Mouse (Mus musculus) limb, embryonic 11.5 days (tissue): ENCODE data around the gene Nr2e3. TPM values are rescaled to one million over a fixed set of nuclear protein-coding genes. Genes with fewer than 3 reads are reported as not detected.
A peak's percentile ranks its signal among the peaks of the same experiment; 100 is the strongest.
"Not testable (repeated sequence)": the region's sequence is repeated elsewhere in the genome, so short reads cannot be mapped to it uniquely, and the experiment has no call there.

Experiments
- ATAC-seq: fragments of 200-750 bp; cut with Nextera tagmentation; 2 replicates; pipeline ENCODE4 v1.8.0; 2017; ENCODE audit warnings: low read depth; ENCODE audit not compliant: insufficient number of reproducible peaks, low FRiP score, low TSS enrichment
- DNase-seq: peaks from one replicate; pipeline ENCODE4 v3.0.0-alpha.2; 2015; ENCODE audit warnings: low spot score
- H3K27ac ChIP-seq: fragments of 300-500 bp; sonication (generic); replicated peaks from 2 replicates; pipeline ENCODE4 v1.5.1; 2014; ENCODE audit warnings: low read depth, mild to moderate bottlenecking, low read length
- H3K27me3 ChIP-seq: fragments of 300-500 bp; sonication (generic); 2 replicates; pipeline ENCODE4 v1.6.1; 2014; ENCODE audit warnings: mild to moderate bottlenecking, low read length, mixed read lengths; ENCODE audit not compliant: control insufficient read depth, insufficient read depth
- H3K36me3 ChIP-seq: fragments of 300-500 bp; sonication (generic); 2 replicates; pipeline ENCODE4 v1.6.1; 2014; ENCODE audit warnings: mild to moderate bottlenecking, low read length, moderate library complexity, mixed read lengths; ENCODE audit not compliant: control insufficient read depth, insufficient read depth
- H3K4me1 ChIP-seq: fragments of 300-500 bp; sonication (generic); 2 replicates; pipeline ENCODE4 v1.6.1; 2014; ENCODE audit warnings: low read length, mixed read lengths; ENCODE audit not compliant: control insufficient read depth, insufficient read depth
- H3K4me2 ChIP-seq: fragments of 300-500 bp; sonication (generic); 2 replicates; pipeline ENCODE4 v1.6.1; 2014; ENCODE audit warnings: low read depth, mild to moderate bottlenecking, moderate library complexity; ENCODE audit not compliant: severe bottlenecking
- H3K4me3 ChIP-seq: fragments of 300-500 bp; sonication (generic); 2 replicates; pipeline ENCODE4 v1.5.1; 2014; ENCODE audit warnings: low read depth, low read length
- H3K9ac ChIP-seq: fragments of 300-500 bp; sonication (generic); 2 replicates; pipeline ENCODE4 v1.6.1; 2014; ENCODE audit warnings: mild to moderate bottlenecking, low read length
- H3K9me3 ChIP-seq: fragments of 300-500 bp; sonication (generic); 2 replicates; pipeline ENCODE4 v1.6.1; 2016; ENCODE audit warnings: low read length; ENCODE audit not compliant: control insufficient read depth
- WGBS: fragments of 180-500 bp; shearing (Covaris S2); extraction: QIAGEN DNeasy Blood & Tissue Kit; methylation state at CpG from one replicate; pipeline ENCODE4 v1.1.7; 2014; 5-methylcytosine and 5-hydroxymethylcytosine counted together
- polyA plus RNA-seq: library from polyadenylated mRNA; unstranded; fragments of >200 nt; fragmentation: Nextera tagmentation; extraction: Ambion mirVana; gene quantifications from 2 replicates; pipeline ENCODE4 v1.2.1, GENCODE M21; 2014

The Nr2e3 gene
- polyA plus RNA-seq, 1 experiment from 2014 or later = 0.71 TPM

GRCm38 (mm10) chr9:59938529-59938928, 21.9 kb downstream of the Nr2e3 start:
- peaks cover 12% of the 10 kb centered on the region for H3K4me1 ChIP-seq
- H3K9me3 ChIP-seq = no peaks in the 10 kb centered on the region
- no peak overlapping the region for H3K4me3 ChIP-seq
- no peaks in the 10 kb centered on the region for H3K36me3 ChIP-seq
- H3K27me3 ChIP-seq = no peaks in the 10 kb centered on the region
- no peak overlapping the region for H3K27ac ChIP-seq
- DNase-seq (peak; percentile 64), ATAC-seq (no peak)
- 49% methylated on average over 8 of the region's 8 CpGs for WGBS
- no peak overlapping the region for H3K4me2 ChIP-seq
- no peak overlapping the region for H3K9ac ChIP-seq

- 82% methylated on average over 8 of the region's 8 CpGs for WGBS
Measured at GRCm38 (mm10) chr9:59935866-59936265, 24.6 kb downstream of the Nr2e3 start.

GRCm38 (mm10) chr9:59930248-59930647, 30.2 kb downstream of the Nr2e3 start:
- Histone ChIP-seq H3K27ac (no peak overlapping the region), H3K27me3 (no peaks in the 10 kb centered on the region), H3K4me1 (no peaks in the 10 kb centered on the region), H3K36me3 (no peaks in the 10 kb centered on the region), H3K9ac (no peak overlapping the region), H3K4me3 (no peak overlapping the region), H3K4me2 (no peak overlapping the region), H3K9me3 (no peaks in the 10 kb centered on the region)
- WGBS = 78% methylated on average over 3 of the region's 3 CpGs
- ATAC-seq (no peak), DNase-seq (no peak)

More at GRCm38 (mm10) chr9:59935866-59936265, 24.6 kb downstream of the Nr2e3 start:
- DNase-seq, H3K4me3 ChIP-seq, ATAC-seq, H3K4me2 ChIP-seq, H3K36me3 ChIP-seq, H3K9me3 ChIP-seq, H3K4me1 ChIP-seq, H3K27ac ChIP-seq, H3K27me3 ChIP-seq, H3K9ac ChIP-seq: not testable (repeated sequence)

DNA sequence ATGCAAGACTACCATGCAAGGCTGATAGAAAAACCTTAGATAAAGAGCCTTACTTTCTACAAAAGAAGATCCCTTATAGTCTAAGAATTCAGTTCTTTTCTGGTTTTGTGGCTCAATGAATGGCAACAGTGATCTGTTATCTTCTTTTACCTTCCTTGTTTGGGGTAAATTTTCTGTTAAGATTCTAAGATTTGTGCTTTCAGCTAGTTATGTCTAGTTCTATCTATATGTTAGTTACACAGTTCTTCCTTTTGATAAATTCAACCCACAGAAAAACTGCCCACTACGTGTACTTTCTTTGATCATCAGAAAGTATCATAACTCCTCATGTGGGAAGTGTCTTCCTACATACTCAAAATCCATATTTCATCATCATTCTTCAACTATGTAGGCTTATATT, 45.7 kb downstream of the Nr2e3 start:
- Histone ChIP-seq H3K9me3 (no peaks in the 10 kb centered on the region), H3K27me3 (no peaks in the 10 kb centered on the region), H3K4me3 (no peak overlapping the region), H3K4me2 (no peak overlapping the region), H3K27ac (no peak overlapping the region), H3K36me3 (no peaks in the 10 kb centered on the region), H3K9ac (no peak overlapping the region), H3K4me1 (no peaks in the 10 kb centered on the region)
- no peak for DNase-seq
- WGBS = 95% methylated on average over 1 of the region's 1 CpGs
- ATAC-seq = no peak

GRCm38 (mm10) chr9:59903382-59903781, 57.1 kb downstream of the Nr2e3 start:
- H3K4me1 ChIP-seq = no peaks in the 10 kb centered on the region
- no peaks in the 10 kb centered on the region; the same call in 1 of the 2 replicates for H3K36me3 ChIP-seq
- no peak overlapping the region for H3K4me2 ChIP-seq
- WGBS = 91% methylated on average over 1 of the region's 1 CpGs
- no peaks in the 10 kb centered on the region for H3K9me3 ChIP-seq
- H3K27me3 ChIP-seq = no peaks in the 10 kb centered on the region
- ATAC-seq (no peak), DNase-seq (no peak)
- no peak overlapping the region for H3K27ac ChIP-seq
- H3K9ac ChIP-seq = no peak overlapping the region
- H3K4me3 ChIP-seq = no peak overlapping the region

Other genes starting within 250 kb of the Nr2e3 start
- gene Senp8, start 209.9 kb downstream of the Nr2e3 start, polyA plus RNA-seq = 20.0 and 20.1 TPM in 2 replicates
- 14.1 and 17.7 TPM in 2 replicates for gene Myo9a, start 209.8 kb downstream of the Nr2e3 start, polyA plus RNA-seq